Mouse (Mus musculus) gonadal fat pad, adult 2 months (tissue): ENCODE results near the gene Pard3. TPM values are rescaled to one million over a fixed set of nuclear protein-coding genes. Genes with fewer than 3 reads are reported as not detected.

Experiments used
- DNase-seq: peaks from one replicate; pipeline ENCODE4 v3.0.0-alpha.2; 2012; ENCODE audit warnings: low read depth
- polyA plus RNA-seq: library from polyadenylated mRNA; depleted of rRNA; stranded (reverse); fragments of >200 nt; gene quantifications from 2 replicates; pipeline ENCODE4 v1.2.3, GENCODE M21; 2012; rRNA removed

The Pard3 gene
- polyA plus RNA-seq, 1 experiment: 31.5 TPM

- DNase-seq: no peak
Observed at GRCm38 (mm10) chr8:127608541-127609270, 545.0 kb downstream of the Pard3 start.

GRCm38 (mm10) chr8:127609316-127609715, 545.6 kb downstream of the Pard3 start:
- DNase-seq: no peak

- no peak for DNase-seq
Observed at GRCm38 (mm10) chr8:127614206-127614605, 550.5 kb downstream of the Pard3 start.

- DNase-seq: no peak
Observed at GRCm38 (mm10) chr8:127616681-127617080, 553.0 kb downstream of the Pard3 start.

- no peak for DNase-seq
Observed at GRCm38 (mm10) chr8:127622137-127622536, 558.4 kb downstream of the Pard3 start.

GRCm38 (mm10) chr8:127638232-127639087, 574.8 kb downstream of the Pard3 start:
- DNase-seq: no peak

- DNase-seq: no peak
Observed at GRCm38 (mm10) chr8:127639088-127639453, 575.4 kb downstream of the Pard3 start.

GRCm38 (mm10) chr8:127655559-127655958, 591.9 kb downstream of the Pard3 start:
- no peak for DNase-seq

Other genes with a start within 250 kb of the Pard3 start
- 71.1 and 139 TPM in 2 replicates for gene Tomm20, start 118.0 kb upstream of the Pard3 start, polyA plus RNA-seq
- 2.3 and 2.9 TPM in 2 replicates for gene Rbm34, start 92.8 kb upstream of the Pard3 start, polyA plus RNA-seq